Mouse (Mus musculus): ENCODE measurements around the gene Adcy9.

Gene Adcy9

DNA sequence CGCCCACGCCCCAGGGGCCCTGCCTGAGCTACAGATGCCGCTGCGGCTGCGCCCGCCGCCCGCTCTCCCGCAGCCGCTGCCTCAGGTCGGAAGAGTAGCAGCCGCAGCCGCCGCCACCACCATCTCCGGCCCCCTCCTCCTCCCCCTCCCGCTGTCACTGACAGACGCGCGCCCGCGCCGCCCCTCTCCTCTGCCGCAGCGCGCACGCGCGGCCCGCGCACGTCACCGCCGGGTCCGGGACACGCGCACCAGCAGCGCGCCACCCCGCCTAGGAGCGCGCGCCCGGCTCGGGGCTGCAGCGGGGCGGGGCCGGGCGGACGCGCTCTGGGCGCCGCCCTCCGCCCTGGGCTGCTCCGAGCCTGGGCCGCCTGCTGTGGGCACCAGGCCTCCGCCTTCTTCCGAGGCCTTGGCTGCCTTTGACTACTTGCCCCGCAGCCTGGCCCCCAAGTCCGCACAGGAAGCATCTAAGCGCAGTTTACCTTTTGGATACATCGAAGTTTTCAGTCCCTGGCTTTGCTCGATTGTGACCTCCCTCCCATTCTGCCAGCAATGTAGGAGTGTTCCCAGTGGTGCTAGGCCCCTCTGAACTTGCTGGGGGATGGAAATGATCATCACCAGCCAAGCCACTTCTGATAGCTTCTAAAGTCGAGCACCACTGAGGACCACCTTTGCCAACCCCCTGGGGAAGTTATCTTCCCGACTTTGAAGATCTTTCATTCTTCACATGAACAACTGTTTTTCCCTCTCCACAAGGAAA lies at the start of gene Adcy9:
Gene Adcy9, minus strand, starts transcription at position 201 of the 757 bp plus-strand sequence.
- peak; percentile 71 for DNase-seq (ENCODE audit: low spot score)

DNA sequence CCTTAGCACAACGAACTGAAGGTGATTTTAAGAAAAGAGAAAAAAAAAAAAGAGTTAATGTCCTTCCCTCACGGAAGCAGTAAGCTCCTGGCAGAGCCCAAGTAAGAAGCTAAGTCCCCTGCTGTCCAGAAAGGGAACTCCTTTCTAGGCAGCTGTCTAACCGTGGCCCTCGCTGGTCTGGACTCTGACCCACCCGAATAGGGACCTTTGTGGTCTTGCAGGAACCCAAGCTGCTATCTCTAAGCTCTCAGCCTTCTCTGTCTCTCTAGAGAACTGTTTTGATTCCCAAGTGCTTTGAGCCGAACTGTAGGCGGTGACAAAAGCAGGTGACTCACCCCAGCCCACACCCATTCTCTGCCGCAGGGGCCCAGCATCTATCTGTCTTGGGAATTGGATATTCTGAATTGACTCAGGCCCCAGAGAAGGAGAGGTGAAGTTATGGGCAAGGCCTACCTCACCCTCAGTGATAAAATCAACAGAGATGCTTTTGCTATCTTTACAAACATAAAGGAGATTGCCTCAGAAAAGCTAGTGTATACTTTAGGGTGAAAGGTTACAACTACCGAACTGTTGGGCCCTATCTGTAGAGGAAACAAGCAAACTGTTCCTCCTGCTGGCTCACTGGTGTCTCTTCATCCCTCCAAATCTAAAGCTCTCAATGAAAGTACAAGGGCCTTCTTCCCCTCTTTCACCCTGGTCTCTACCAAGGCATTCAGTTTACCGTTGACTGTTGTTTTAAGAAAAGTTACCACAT lies 49.5 kb upstream of the Adcy9 start:
- DNase-seq (ENCODE audit: low spot score): no peak

DNA sequence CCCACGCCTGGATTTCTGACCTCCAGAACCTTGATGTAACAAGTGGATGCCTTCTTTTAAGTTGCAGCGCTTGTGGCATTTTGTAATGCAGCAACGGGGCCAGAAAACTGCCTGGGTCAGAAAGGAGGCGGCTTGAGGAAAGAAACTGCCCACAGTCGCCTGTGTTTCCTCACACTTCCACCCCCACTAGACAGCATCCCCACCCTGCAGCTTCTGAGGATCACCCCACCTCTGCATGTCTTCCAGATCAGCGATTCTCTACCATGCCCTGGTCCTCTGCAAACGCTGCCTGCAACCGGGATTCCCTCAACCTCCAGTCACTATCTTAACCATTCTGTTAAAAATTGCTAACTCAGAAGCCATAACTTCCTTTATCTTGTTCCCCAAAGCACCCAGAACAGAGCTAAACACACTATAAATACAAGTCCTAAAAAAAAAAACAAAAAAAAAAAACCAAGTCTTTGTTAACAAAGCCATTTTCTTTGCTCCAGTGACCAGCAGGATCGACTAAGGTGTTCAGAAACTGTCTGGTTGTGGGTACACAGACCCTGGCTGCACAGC lies 44.3 kb upstream of the Adcy9 start:
- no peak for DNase-seq (ENCODE audit: low spot score)

DNA sequence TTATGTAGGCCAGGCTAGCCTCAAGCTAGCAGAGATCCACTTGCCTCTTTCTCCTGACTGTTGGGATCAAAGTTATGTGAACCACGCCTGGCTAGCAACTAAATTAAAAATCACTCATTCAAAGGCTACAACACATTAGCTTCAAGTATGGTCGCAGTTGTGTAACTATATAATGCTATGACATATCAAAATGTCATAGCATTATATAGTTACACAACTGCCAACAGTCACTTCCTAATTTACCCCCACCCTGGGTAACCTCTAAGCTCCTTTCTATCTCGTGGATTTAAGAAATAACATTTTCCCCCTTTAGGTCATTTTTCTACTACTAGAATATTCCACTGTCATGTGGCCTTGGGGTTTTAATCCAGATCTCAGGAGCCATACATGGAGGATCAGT lies 37.6 kb upstream of the Adcy9 start:
- DNase-seq (ENCODE audit: low spot score): no peak

DNA sequence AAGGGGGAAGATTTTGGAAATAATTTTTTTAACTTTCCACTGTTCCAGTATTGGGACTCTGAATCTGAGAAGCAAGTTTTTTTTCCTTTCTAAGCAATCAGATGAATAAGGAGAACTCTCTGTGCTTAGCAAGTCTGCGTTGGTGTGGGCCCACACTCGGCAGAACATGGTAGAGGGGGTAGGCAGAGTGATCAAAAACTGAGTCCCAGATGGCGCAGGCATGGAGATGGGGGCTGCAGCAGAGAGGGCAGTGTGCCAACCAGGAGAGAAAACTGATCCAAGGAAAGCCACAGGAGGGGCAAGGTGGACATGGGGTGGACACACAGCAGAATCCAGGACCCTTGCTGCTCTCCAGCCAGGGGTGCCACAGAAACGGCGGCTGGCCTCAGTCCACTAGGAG lies 36.1 kb upstream of the Adcy9 start:
- DNase-seq (ENCODE audit: low spot score): no peak

DNA sequence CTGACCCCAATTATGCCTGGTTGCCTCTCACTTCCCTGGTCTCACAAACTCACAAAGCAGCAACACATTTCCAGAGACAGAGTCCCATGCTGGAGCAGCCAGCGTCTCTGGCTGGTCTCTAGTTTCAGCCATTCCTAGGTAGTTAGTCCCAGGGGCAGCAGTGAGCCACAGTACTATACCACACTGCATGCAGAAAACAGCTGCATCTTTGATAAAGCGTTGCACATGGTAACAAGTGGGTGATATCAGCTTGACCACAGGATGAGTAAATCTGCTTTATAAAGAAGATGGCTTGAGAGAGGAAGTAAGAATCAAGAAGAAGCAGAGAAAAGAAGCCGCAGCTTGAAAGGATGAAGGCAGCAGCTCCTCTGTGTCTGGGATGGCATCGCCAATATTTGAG lies 35.4 kb upstream of the Adcy9 start:
- no peak for DNase-seq (ENCODE audit: low spot score)

DNA sequence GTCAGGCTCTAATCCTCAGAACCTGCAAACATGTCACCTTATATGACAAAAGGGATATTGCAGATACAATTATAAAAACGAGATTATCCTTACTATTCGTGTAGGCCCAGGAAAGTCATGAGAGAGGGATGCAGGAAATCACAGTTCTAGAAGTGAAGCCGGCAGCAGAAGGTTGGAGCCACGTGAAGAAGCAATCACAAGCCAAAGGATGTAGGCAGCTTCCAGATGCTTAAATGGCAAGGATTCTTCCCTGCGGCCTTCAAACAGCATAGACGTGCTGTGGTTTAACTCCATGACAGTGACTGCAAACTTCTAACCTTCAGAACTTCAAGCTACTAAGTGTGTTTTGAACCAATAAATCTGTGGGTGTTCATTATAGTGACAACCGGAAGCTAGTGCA lies 34.3 kb upstream of the Adcy9 start:
- DNase-seq (ENCODE audit: low spot score): no peak

DNA sequence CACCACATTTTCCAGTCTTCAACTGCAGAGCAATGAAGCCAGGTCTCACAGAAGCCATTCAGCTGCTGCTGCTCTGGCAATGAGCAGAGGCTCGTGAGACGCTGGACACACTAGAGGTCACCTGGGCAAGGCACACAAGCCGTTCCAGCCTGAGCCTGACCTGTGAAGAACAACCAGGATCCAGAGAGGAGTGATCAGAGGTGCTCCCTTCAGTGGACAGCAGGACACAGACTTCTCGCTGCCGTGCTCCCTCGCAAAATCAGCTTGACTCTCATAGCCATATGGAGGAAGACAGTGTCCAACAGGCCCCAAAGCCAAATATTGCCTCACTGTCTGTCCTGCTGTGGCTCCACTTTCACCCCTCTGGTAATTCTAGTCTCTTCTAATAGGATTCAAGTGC lies 29.1 kb upstream of the Adcy9 start:
- no peak for DNase-seq (ENCODE audit: low spot score)

DNA sequence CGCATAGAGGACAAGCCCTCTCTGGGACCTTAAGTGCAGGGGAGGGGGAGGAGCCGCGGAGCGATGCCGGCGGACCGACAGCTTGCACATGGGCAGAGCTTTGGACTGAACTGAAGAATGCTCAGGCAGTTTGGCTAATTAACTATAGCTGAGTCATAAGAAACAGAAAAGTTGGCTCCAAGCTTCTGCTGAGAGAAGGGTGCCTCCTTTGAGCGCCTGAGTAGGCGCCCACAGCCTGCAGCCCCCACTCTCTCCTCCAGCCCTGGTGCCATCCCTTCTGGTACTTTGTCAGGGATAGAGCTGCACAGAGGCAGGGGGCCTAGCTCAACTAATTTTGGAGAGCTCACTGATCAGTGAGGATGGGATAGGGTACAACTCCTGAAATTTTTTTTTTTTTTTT lies 27.9 kb upstream of the Adcy9 start:
- no peak for DNase-seq (ENCODE audit: low spot score)

DNA sequence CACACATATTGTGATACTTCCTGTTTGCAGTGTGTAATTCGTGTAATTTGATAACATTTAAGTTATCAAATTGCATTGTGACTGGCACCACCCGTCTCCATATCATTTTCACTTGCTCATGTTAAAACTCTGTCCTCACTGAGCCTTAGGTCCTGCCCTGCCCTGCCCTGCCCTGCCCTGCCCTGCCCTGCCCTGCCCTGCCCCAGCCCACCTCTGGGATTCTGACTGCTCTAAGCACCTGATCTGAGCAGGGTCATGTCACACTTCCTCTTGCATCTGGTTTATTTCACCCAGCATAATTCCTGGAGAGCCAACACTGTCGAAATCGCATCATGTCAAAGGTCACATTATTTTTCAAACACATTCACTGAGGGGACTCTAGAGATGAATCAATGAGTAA lies 26.1 kb upstream of the Adcy9 start:
- no peak for DNase-seq (ENCODE audit: low spot score)

DNA sequence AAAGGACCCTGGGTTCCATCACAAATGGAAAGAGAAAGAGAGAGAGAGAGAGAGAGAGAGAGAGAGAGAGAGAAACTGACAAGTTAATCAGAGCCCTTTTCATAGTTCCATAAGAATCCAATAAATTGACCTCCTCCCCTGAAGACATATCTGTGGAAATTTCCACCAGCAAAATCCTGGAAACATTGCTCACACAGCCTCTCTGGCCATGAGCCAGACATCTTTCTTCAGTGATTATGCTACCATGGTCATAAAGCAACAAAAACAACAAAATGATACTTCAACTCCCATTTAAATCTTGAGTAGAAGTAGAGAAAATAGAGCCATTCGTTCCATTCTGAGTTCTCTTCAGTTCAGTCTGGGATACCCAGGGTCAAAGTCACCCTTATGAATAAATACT lies 24.1 kb upstream of the Adcy9 start:
- DNase-seq (ENCODE audit: low spot score): no peak

DNA sequence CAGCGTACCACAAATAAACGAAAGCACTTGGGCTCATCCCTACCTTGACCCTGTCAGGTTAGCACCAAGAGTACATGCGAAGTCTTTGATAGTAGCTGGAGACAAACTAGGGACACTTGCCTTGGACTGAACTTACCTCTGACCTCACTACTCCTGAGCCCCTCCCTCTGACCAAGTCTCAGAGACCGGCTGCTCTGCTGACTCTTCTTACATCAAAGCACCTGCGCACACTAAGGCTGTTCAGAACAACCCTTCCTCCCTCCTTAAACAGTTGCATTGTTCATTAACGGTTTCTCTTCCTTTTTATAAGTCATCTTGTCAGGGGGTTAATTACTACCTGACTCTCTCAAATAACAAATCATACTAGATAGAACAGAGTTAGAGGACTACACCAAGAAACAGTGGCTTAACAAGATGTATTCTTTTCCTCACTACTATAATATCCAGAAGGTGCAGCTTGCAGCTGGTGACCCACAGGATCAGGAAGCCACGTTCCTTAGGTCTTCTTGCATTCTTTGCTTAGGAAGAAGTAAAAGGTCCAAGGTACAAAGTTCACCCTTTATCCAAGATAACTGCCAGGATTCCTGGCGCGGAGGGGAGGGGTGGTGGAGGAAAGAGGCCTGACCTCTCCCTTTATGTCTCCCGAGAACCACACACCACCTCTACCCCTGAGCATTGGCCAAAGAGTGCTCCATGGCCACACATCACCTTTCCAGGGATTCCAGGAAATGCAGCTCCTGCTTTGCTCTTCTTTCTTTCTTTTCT lies 19.2 kb upstream of the Adcy9 start:
- no peak for DNase-seq (ENCODE audit: low spot score)

DNA sequence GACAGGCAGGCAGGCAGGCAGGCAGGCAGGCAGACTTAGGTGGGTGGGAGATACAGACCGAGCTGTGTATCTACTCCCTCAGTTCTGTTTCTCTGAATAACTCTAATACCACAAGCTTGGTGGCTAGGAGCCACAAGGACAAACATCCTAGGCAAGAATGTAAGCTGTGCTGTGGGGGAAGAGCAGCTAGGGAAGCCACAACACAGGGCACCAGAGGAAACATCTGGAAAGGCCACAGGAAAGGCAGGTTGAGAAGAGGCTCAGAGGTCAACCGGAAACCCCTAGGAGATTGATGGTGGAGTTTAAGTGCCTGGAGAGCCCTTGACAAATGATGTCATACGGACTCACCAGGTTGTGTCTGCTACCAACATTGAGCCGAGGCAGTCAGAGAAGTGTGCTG lies 16.4 kb upstream of the Adcy9 start:
- DNase-seq (ENCODE audit: low spot score): no peak

DNA sequence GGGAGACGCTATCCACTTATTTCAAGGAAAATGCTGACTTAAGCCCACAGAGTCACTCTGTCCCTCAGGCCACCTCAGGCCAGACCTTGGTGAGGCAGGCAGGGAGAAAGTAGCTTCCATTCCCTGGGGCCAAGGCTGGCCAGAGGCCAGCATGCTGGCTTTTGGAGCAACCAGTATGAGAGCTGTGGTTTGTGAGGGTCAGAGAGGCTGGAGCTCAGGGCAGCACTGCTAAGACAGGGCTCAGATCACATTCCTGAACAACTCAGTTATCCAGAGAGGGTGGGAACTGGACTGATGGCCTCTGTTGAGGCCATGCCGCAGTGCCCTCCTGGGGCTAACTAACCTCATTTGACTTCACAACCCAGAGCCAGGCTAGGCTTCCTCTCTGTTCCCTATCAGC lies 15.1 kb upstream of the Adcy9 start:
- DNase-seq (ENCODE audit: low spot score): no peak

DNA sequence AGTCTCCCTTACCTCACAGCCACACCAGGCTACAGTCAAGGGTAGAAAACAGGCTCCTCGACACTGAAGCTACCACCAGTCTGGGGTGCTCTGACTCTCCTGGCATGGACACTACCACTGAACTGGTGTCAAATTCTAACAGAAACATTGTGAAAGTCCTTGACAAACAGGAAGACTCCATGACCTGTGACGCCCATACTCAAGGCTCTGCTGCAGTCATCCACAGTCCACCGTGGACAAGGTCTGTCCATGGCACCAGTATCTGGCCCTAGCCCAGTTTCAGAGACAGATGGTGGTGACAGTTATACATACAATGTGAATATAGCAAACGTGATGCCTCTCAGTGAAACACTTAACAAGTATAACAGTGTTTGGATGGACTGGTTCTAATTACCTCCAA lies 11.5 kb upstream of the Adcy9 start:
- DNase-seq (ENCODE audit: low spot score): no peak

DNA sequence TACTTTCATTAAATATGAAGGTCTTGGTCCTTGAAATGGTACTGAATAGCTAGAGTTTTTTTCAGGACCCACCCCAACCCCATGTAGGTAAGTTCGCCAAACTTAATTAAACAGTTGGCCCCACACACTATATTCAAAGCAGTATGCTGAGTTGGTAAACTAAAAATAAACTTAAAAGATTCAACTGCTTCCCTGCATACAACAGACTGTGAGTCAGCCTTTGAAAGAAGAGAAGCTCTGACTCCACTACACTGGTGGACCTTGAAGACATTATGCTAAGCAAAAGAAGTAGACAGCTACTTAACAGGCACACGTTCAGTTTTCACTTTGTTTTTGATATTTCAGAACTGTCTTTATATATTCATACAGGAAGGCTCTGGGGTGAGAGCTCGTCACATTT lies 10.7 kb upstream of the Adcy9 start:
- DNase-seq (ENCODE audit: low spot score): no peak

DNA sequence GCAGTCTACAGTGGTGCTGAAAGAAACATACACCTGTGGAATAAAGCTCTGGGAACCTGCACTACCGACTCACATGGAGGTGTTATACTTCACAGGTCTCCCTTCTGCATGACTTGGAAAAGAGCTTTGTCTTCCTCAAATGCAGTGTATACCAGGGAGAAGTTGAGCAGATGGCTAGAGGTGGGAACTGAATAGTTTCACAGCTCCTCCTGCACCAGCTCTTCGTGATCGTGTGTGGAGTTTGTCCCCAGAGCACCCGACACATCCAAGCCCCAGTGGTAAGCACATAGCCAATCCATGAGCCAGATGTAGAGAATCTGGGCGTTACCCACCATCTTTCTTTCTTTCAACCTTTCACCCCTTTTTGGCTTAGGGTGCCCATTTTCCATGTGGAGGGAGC lies 9.9 kb upstream of the Adcy9 start:
- no peak for DNase-seq (ENCODE audit: low spot score)

DNA sequence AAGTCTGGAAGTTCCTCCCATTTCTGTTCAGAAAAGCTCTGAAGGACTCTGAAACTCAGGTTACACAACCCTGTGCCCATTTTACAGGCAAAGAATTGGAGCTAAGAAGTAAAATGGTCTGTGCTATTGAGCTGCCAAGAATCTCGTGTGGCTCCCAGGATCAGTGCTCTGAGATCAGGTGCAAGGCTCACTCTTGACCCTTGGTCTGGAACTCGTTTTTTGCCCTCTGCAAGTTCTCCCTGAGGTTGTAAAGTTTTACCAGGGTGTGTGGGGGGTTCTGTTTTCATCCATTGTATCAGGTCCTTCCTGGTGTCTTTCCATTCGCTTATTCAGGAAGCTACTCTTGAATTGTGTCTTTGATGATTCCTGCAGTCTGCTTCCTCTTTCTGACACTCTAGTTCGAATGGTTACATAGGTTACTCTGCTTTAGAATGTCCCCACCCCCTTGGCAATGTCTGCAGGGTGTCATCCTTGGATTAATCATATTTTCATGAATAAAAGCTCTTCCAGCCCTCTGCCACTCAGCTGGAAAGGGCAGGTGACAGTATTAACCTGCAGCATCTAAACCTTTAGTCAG lies 5.4 kb upstream of the Adcy9 start:
- no peak for DNase-seq (ENCODE audit: low spot score)

DNA sequence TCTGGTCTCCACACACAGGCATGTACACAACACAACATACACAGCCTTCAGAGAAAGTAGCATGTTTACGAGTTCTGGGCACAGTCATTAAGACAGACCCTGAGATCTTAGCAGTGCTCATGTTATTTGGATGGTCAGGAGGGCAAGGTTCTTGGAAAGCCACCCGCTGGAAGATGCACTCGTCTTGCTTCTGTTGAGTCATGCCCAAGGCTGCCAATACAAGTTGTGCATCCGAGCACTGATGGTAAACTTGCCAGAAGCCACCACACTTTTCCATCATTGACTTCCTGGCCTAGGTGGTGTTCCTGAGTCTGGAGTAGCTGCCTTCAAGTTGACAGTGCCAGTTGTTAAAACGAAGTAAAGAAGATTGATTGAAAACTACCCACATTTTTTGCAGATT lies 3.3 kb upstream of the Adcy9 start:
- no peak for DNase-seq (ENCODE audit: low spot score)

DNA sequence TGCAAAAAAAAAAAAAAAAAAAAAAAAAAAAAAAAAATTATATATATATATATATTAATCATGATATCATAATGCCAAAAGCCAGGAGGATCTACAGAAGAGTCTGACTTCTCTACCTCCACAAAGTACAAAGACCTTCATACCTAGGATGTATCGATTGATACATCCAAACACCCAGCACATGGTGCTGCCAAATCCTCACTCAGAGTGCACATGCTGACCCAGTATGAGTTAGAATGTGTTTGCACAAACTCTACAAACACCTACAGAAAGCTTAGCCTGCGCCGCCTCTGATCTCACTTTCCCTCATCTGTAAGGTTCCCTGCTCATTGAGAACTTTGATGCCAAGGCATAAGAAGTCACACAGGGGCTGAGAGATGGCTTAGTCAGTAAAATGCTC lies 2.7 kb upstream of the Adcy9 start:
- DNase-seq (ENCODE audit: low spot score): no peak

DNA sequence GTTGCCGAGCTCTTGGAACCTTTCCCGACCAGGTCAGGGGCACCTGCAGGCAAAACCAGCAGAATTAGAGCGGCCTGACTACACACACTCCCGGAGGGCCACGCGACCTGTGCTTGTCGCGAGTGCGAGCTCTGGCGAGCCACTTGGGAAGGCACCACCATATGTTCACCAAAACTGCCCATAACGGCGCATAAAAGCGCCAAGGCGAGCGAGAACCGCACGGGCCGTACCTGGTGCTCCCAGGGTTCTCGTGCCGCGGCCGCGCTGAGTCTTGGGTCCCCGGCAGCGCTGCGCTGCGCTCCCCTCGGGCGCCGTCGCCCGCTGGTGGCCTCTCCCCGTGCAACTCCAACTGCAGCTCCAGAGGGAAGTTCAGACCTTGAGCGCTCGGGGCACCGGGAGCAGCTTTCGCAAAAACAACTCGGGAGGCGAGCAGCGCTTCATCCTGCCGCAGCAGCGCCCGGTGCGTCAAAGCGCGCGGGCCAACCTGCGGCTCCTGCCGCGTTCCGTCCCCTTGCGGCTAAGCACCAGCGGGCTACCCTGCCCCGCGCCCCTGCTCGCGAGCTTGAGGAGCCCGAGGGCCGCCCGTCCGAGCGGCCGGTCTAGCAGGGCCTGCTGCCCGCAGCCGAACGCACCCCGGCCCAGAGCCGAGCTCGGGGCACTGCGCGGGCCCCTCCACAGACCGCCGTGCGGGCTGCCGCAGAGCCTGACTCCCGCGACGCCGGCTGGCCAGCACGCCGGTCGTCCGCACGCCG lies 576 bp downstream of the Adcy9 start:
- DNase-seq (ENCODE audit: low spot score): no peak
